9 mouse cellular contexts compared by ENCODE assay signal in genomic region chr2:30285004-30285403, GRCm38 (mm10). TPM values are rescaled to one million over a fixed set of nuclear protein-coding genes. Genes with fewer than 3 reads are reported as not detected.
DNase-seq lines count a peak whose midpoint lies in the region; ATAC-seq lines count a peak whose summit lies in the region.
"Had no signal": no experiment of that assay in that cellular context is flagged by ENCODE, and none has a peak within 500 bp of the region (broad histone marks: within the 10 kb centered on the region; RNA-seq: fewer than 3 reads in every experiment).

No protein-coding gene starts in this region.

- ATAC-seq in erythroblast, adult 5-6 weeks (replicated peaks; ENCODE audit: low FRiP score, poor library complexity, severe bottlenecking): no peak
- no peak for ATAC-seq in forebrain, embryonic 15.5 days (replicated peaks)
- no peak for ATAC-seq in liver, embryonic 16.5 days (ENCODE audit: low read depth)

- H3K9ac ChIP-seq in forebrain, embryonic 15.5 days (replicated peaks): 0 out of 2 replicates have a peak overlapping the region, but pooled peaks have one; percentile 19
- H3K9ac ChIP-seq in liver, embryonic 16.5 days (ENCODE audit: low read depth, low read length): peak overlapping the region; percentile 88

- H3K4me1 ChIP-seq in erythroblast, embryonic 14.5 days (ENCODE audit: control insufficient read depth): peaks cover 41% of the 10 kb centered on the region
- peaks cover 24% of the 10 kb centered on the region for H3K4me1 ChIP-seq in forebrain, embryonic 15.5 days
- peaks cover 22% of the 10 kb centered on the region for H3K4me1 ChIP-seq in liver, embryonic 16.5 days (ENCODE audit: control insufficient read depth, low read depth, low read length)

- H3K36me3 ChIP-seq in erythroblast, embryonic 14.5 days (ENCODE audit: control insufficient read depth): peaks cover 19% of the 10 kb centered on the region
- peaks cover 7% of the 10 kb centered on the region for H3K36me3 ChIP-seq in forebrain, embryonic 15.5 days
- no peaks in the 10 kb centered on the region for H3K36me3 ChIP-seq in liver, embryonic 16.5 days (ENCODE audit: control insufficient read depth, insufficient read depth)

- peak overlapping the region; percentile 91 for H3K4me3 ChIP-seq in erythroblast, embryonic 14.5 days (replicated peaks)
- peak overlapping the region; percentile 95; the same call in 1 of the 2 replicates for H3K4me3 ChIP-seq in forebrain, embryonic 15.5 days
- peak overlapping the region; percentile 92 for H3K4me3 ChIP-seq in liver, embryonic 16.5 days (ENCODE audit: low read depth, low read length)

- no peaks in the 10 kb centered on the region for H3K9me3 ChIP-seq in erythroblast, embryonic 14.5 days (ENCODE audit: control insufficient read depth, low read length)
- no peaks in the 10 kb centered on the region for H3K9me3 ChIP-seq in forebrain, embryonic 15.5 days
- no peaks in the 10 kb centered on the region for H3K9me3 ChIP-seq in liver, embryonic 16.5 days (replicated peaks; ENCODE audit: control insufficient read depth, low read length)

- peak overlapping the region; percentile 74 for H3K4me2 ChIP-seq in forebrain, embryonic 15.5 days (replicated peaks)
- peak overlapping the region; percentile 96 for H3K4me2 ChIP-seq in liver, embryonic 16.5 days (ENCODE audit: low read depth, low read length)

- DNase-seq in A20 (ENCODE audit: low read depth, low spot score): peak; percentile 46
- DNase-seq in layer of hippocampus, adult 11-12 months (ENCODE audit: low spot score): no peak
- DNase-seq in frontal cortex, postnatal 10 days (ENCODE audit: low spot score in 2 of 2): no peak
- no peak for DNase-seq in cerebellum, postnatal 36 days

- WGBS in forebrain, embryonic 15.5 days: 91% methylated on average over 5 of the region's 5 CpGs
- WGBS in liver, embryonic 16.5 days (ENCODE audit: insufficient replicate concordance): 71% methylated on average over 5 of the region's 5 CpGs

- no peaks in the 10 kb centered on the region for H3K27me3 ChIP-seq in erythroblast, embryonic 14.5 days (ENCODE audit: control insufficient read depth)
- no peaks in the 10 kb centered on the region for H3K27me3 ChIP-seq in forebrain, embryonic 15.5 days
- H3K27me3 ChIP-seq in liver, embryonic 16.5 days (ENCODE audit: control insufficient read depth, insufficient read depth, low read depth, low read length): no peaks in the 10 kb centered on the region

- no peak overlapping the region for H3K27ac ChIP-seq in forebrain, embryonic 15.5 days (replicated peaks)
- no peak overlapping the region for H3K27ac ChIP-seq in liver, embryonic 16.5 days (ENCODE audit: low read length)

RNA-seq across cellular contexts. Expression of gene Dolk, which starts 1.1 kb away (rescaled TPM):
- 0.12 and 0.17 TPM in 2 replicates for polyA plus RNA-seq in erythroblast, embryonic 14.5 days (2012)
- 1.2 and 1.7 TPM in 2 replicates for total RNA-seq in erythroblast, adult 5-6 weeks (2015; ENCODE audit: low replicate concordance)
- 2.8 and 3.0 TPM in 2 replicates for total RNA-seq in erythroblast, adult 5-6 weeks (2017; ENCODE audit: low replicate concordance)
- polyA plus RNA-seq in forebrain, embryonic 15.5 days (2015; fragmentation: Nextera tagmentation; extraction: Ambion mirVana): 31.4 and 34.1 TPM in 2 replicates
- polyA plus RNA-seq in liver, embryonic 16.5 days (2015; fragmentation: Nextera tagmentation; extraction: Ambion mirVana): 11.7 and 12.4 TPM in 2 replicates

RNA-seq across cellular contexts. Expression of gene Nup188, which starts 1.2 kb away (rescaled TPM):
- polyA plus RNA-seq in erythroblast, embryonic 14.5 days (2012): 10.7 and 13.0 TPM in 2 replicates
- total RNA-seq in erythroblast, adult 5-6 weeks (2015; ENCODE audit: low replicate concordance): 14.8 and 22.5 TPM in 2 replicates
- 5.1 and 7.0 TPM in 2 replicates for total RNA-seq in erythroblast, adult 5-6 weeks (2017; ENCODE audit: low replicate concordance)
- 22.0 and 23.5 TPM in 2 replicates for polyA plus RNA-seq in forebrain, embryonic 15.5 days (2015; fragmentation: Nextera tagmentation; extraction: Ambion mirVana)
- polyA plus RNA-seq in liver, embryonic 16.5 days (2015; fragmentation: Nextera tagmentation; extraction: Ambion mirVana): 11.9 and 16.1 TPM in 2 replicates

RNA-seq across cellular contexts. Expression of gene Gm28038, which starts 4.2 kb away (rescaled TPM):
- polyA plus RNA-seq in erythroblast, embryonic 14.5 days (2012): not detected in 2 replicates
- total RNA-seq in erythroblast, adult 5-6 weeks (2015; ENCODE audit: low replicate concordance): not detected in 2 replicates
- not detected in 2 replicates for total RNA-seq in erythroblast, adult 5-6 weeks (2017; ENCODE audit: low replicate concordance)
- polyA plus RNA-seq in forebrain, embryonic 15.5 days (2015; fragmentation: Nextera tagmentation; extraction: Ambion mirVana): not detected in 2 replicates
- polyA plus RNA-seq in liver, embryonic 16.5 days (2015; fragmentation: Nextera tagmentation; extraction: Ambion mirVana): not detected in 2 replicates
- polyA plus RNA-seq: large intestine, adult 2 months had no signal

RNA-seq across cellular contexts. Expression of gene Phyhd1, which starts 19.0 kb away (rescaled TPM):
- polyA plus RNA-seq in erythroblast, embryonic 14.5 days (2012): 0.06 and 0.33 TPM in 2 replicates
- total RNA-seq in erythroblast, adult 5-6 weeks (2015; ENCODE audit: low replicate concordance): 2.7 TPM in 1 of 2 replicates, not detected in the other
- 1.3 and 5.6 TPM in 2 replicates for total RNA-seq in erythroblast, adult 5-6 weeks (2017; ENCODE audit: low replicate concordance)
- polyA plus RNA-seq in forebrain, embryonic 15.5 days (2015; fragmentation: Nextera tagmentation; extraction: Ambion mirVana): 7.9 and 8.5 TPM in 2 replicates
- polyA plus RNA-seq in liver, embryonic 16.5 days (2015; fragmentation: Nextera tagmentation; extraction: Ambion mirVana): 14.4 and 16.0 TPM in 2 replicates

RNA-seq across cellular contexts. Expression of gene Gm28035, which starts 44.6 kb away (rescaled TPM):
- polyA plus RNA-seq in erythroblast, embryonic 14.5 days (2012): not detected in 2 replicates
- total RNA-seq in erythroblast, adult 5-6 weeks (2015; ENCODE audit: low replicate concordance): not detected in 2 replicates
- total RNA-seq in erythroblast, adult 5-6 weeks (2017; ENCODE audit: low replicate concordance): not detected in 2 replicates
- polyA plus RNA-seq in forebrain, embryonic 15.5 days (2015; fragmentation: Nextera tagmentation; extraction: Ambion mirVana): 0.64 and 0.70 TPM in 2 replicates
- 0.14 and 0.15 TPM in 2 replicates for polyA plus RNA-seq in liver, embryonic 16.5 days (2015; fragmentation: Nextera tagmentation; extraction: Ambion mirVana)

Comparison
In these comparisons a context has a peak if more than half of its experiments do, and no peak if none do; other contexts are left out.
1. RNA of gene Dolk, which starts 1.1 kb away (polyA plus RNA-seq): 31.4 to 34.1 TPM in forebrain, embryonic 15.5 days and 11.7 to 12.4 TPM in liver, embryonic 16.5 days; 0.12 to 0.17 TPM in erythroblast, embryonic 14.5 days; every median in the first group is over 10 times any median in the second.
2. Peak in every context shown above with its lines, with median percentiles within 50 percentile points of each other: H3K4me3 ChIP-seq.